Comparison of ENCODE assay signal across 10 mouse cellular contexts in genomic region chr8:87796234-87796633, GRCm38 (mm10).
DNase-seq lines count a peak whose midpoint lies in the region; ATAC-seq and TF ChIP-seq lines count a peak whose summit lies in the region.
"Had no signal": no experiment of that assay in that cellular context is flagged by ENCODE, and none has a peak within 500 bp of the region (broad histone marks: within the 10 kb centered on the region; RNA-seq: fewer than 3 reads in every experiment).

No protein-coding gene starts in this region.

- no peak for TF ChIP-seq POLR2A in CH12.LX (IDR thresholded peaks at IDR 0.05; ENCODE audit: low read depth, low read length)
- no peak for TF ChIP-seq POLR2A in cortical plate, adult 2 months (IDR thresholded peaks at IDR 0.05; ENCODE audit: extremely low read depth, insufficient read depth, low read length)

- DNase-seq in adrenal gland, adult (ENCODE audit: inconsistent age in 2 of 2, low spot score in 1 of 2), result peak; percentile 34 to 71
- no peak for DNase-seq in adrenal gland, postnatal 4 days (ENCODE audit: low spot score in 2 of 2)
- DNase-seq in kidney, postnatal 0 days (ENCODE audit: low spot score), result peak; percentile 51
- DNase-seq in CH12.LX (ENCODE audit: extremely low read depth), result no peak
- no peak for DNase-seq in right cerebral cortex, postnatal 10 days (ENCODE audit: low spot score in 2 of 2)

- no peak overlapping the region for H3K4me3 ChIP-seq in kidney, postnatal 0 days (replicated peaks; ENCODE audit: low read depth, low read length)
- no peak overlapping the region for H3K4me3 ChIP-seq in kidney, embryonic 15.5 days (replicated peaks)
- no peak overlapping the region for H3K4me3 ChIP-seq in CH12.LX (replicated peaks in 1 of 3; ENCODE audit: low read depth in 2 of 3, low read length in 2 of 3, poor library complexity in 1 of 3)
- no peak overlapping the region for H3K4me3 ChIP-seq in cortical plate, adult 2 months (ENCODE audit: insufficient read depth, low read length)
- no peak overlapping the region for H3K4me3 ChIP-seq in heart, embryonic 11.5 days (ENCODE audit: low read depth, low read length)
- H3K4me3 ChIP-seq: limb, embryonic 15.5 days; neural tube, embryonic 13.5 days had no signal

- no peak for TF ChIP-seq EP300 in CH12.LX (IDR thresholded peaks at IDR 0.05; ENCODE audit: low read length)

- 64% methylated on average over 7 of the region's 7 CpGs for WGBS in kidney, postnatal 0 days
- WGBS in kidney, embryonic 15.5 days, result 67% methylated on average over 7 of the region's 7 CpGs
- WGBS in heart, embryonic 11.5 days (ENCODE audit: insufficient replicate concordance), result 61% methylated on average over 7 of the region's 7 CpGs

- H3K27me3 ChIP-seq in kidney, postnatal 0 days (ENCODE audit: insufficient read depth, low read length), result no peaks in the 10 kb centered on the region
- no peaks in the 10 kb centered on the region for H3K27me3 ChIP-seq in kidney, embryonic 15.5 days
- H3K27me3 ChIP-seq in CH12.LX (replicated peaks), result no peaks in the 10 kb centered on the region
- H3K27me3 ChIP-seq in heart, embryonic 11.5 days (ENCODE audit: control insufficient read depth, insufficient read depth, low read length), result no peaks in the 10 kb centered on the region
- H3K27me3 ChIP-seq: limb, embryonic 15.5 days; neural tube, embryonic 13.5 days had no signal

- in situ Hi-C loops in CH12.LX (cut with MboI; ENCODE audit: low pct_ligation_motif_present, low pct_unique_long_range_greater_than_20kb, low sequenced_read_pairs), result no loop called here

- dilution Hi-C loops in CH12.LX (cut with MboI; ENCODE audit: extremely low pct_ligation_motif_present, extremely low pct_unique_long_range_greater_than_20kb, low sequenced_read_pairs), result no loop called here

- no peak overlapping the region for H3K4me2 ChIP-seq in kidney, postnatal 0 days (ENCODE audit: low read length)
- H3K4me2 ChIP-seq in kidney, embryonic 15.5 days, result no peak overlapping the region
- no peak overlapping the region for H3K4me2 ChIP-seq in CH12.LX (ENCODE audit: insufficient read depth, low read depth, poor library complexity, severe bottlenecking)
- no peak overlapping the region for H3K4me2 ChIP-seq in heart, embryonic 11.5 days
- H3K4me2 ChIP-seq: limb, embryonic 15.5 days; neural tube, embryonic 13.5 days had no signal

- no peaks in the 10 kb centered on the region for H3K36me3 ChIP-seq in kidney, postnatal 0 days (ENCODE audit: insufficient read depth, low read length)
- no peaks in the 10 kb centered on the region for H3K36me3 ChIP-seq in kidney, embryonic 15.5 days
- no peaks in the 10 kb centered on the region for H3K36me3 ChIP-seq in CH12.LX (replicated peaks in 1 of 2; ENCODE audit: control insufficient read depth in 1 of 2, insufficient read depth in 1 of 2, low read length in 1 of 2)
- no peaks in the 10 kb centered on the region for H3K36me3 ChIP-seq in heart, embryonic 11.5 days (ENCODE audit: control insufficient read depth, insufficient read depth, low read length)
- H3K36me3 ChIP-seq: limb, embryonic 15.5 days; neural tube, embryonic 13.5 days had no signal

- H3K79me2 ChIP-seq in CH12.LX (replicated peaks; ENCODE audit: control insufficient read depth, extremely low read depth, insufficient read depth, poor library complexity, severe bottlenecking), result no peaks in the 10 kb centered on the region

- ATAC-seq in kidney, postnatal 0 days (replicated peaks; ENCODE audit: low FRiP score, low read depth), result no peak
- no peak for ATAC-seq in kidney, embryonic 15.5 days (replicated peaks; ENCODE audit: low FRiP score)
- ATAC-seq in heart, embryonic 11.5 days (replicated peaks; ENCODE audit: insufficient number of reproducible peaks, low FRiP score, low TSS enrichment), result no peak

- H3K9ac ChIP-seq in kidney, postnatal 0 days (ENCODE audit: low read depth, low read length), result no peak overlapping the region
- H3K9ac ChIP-seq in kidney, embryonic 15.5 days, result no peak overlapping the region
- H3K9ac ChIP-seq in CH12.LX (ENCODE audit: insufficient read depth, low read depth), result no peak overlapping the region
- no peak overlapping the region for H3K9ac ChIP-seq in heart, embryonic 11.5 days (ENCODE audit: low read depth, low read length)
- H3K9ac ChIP-seq: limb, embryonic 15.5 days; neural tube, embryonic 13.5 days had no signal

- peak; percentile 64 for TF ChIP-seq CTCF in kidney, postnatal 0 days (IDR thresholded peaks at IDR 0.05; ENCODE audit: low read depth)
- TF ChIP-seq CTCF in CH12.LX (conservative IDR thresholded peaks at IDR 0.05 in 1 of 2, IDR thresholded peaks at IDR 0.05 in 1 of 2; ENCODE audit: low read depth in 2 of 2, low read length in 2 of 2), result peak; percentile 26 to 74; a peak in 3 of 4 replicates
- peak; percentile 54 for TF ChIP-seq CTCF in cortical plate, adult 2 months (IDR thresholded peaks at IDR 0.05; ENCODE audit: extremely low read depth, insufficient read depth, low read length)

- H3K4me1 ChIP-seq in kidney, postnatal 0 days (replicated peaks; ENCODE audit: insufficient read depth, low read length), result no peaks in the 10 kb centered on the region
- H3K4me1 ChIP-seq in kidney, embryonic 15.5 days, result no peaks in the 10 kb centered on the region
- H3K4me1 ChIP-seq in CH12.LX (ENCODE audit: control insufficient read depth in 1 of 2, insufficient read depth in 2 of 2), result peaks cover 0 to 15% of the 10 kb centered on the region in 2 experiments; a peak in 2 of 4 replicates
- H3K4me1 ChIP-seq in cortical plate, adult 2 months (ENCODE audit: control insufficient read depth, insufficient read depth, low read length), result 0 out of 2 replicates have a peak, but pooled peaks cover 2% of the 10 kb centered on the region
- no peaks in the 10 kb centered on the region for H3K4me1 ChIP-seq in heart, embryonic 11.5 days (ENCODE audit: control insufficient read depth, insufficient read depth, low read length)

- TF ChIP-seq RAD21 in CH12.LX (IDR thresholded peaks at IDR 0.05; ENCODE audit: low read depth, low read length), result peak; percentile 62

- no peaks in the 10 kb centered on the region for H3K9me3 ChIP-seq in kidney, postnatal 0 days (replicated peaks; ENCODE audit: low read length)
- H3K9me3 ChIP-seq in kidney, embryonic 15.5 days (replicated peaks), result no peaks in the 10 kb centered on the region
- no peaks in the 10 kb centered on the region for H3K9me3 ChIP-seq in CH12.LX (replicated peaks; ENCODE audit: low read length)
- H3K9me3 ChIP-seq in heart, embryonic 11.5 days (replicated peaks; ENCODE audit: control insufficient read depth, low read length), result no peaks in the 10 kb centered on the region
- H3K9me3 ChIP-seq: limb, embryonic 15.5 days; neural tube, embryonic 13.5 days had no signal

- H3K27ac ChIP-seq in kidney, postnatal 0 days, result no peak overlapping the region
- no peak overlapping the region for H3K27ac ChIP-seq in kidney, embryonic 15.5 days
- no peak overlapping the region for H3K27ac ChIP-seq in CH12.LX (ENCODE audit: insufficient read depth, low read depth)
- H3K27ac ChIP-seq in cortical plate, adult 2 months (ENCODE audit: insufficient read depth, low read length), result no peak overlapping the region
- H3K27ac ChIP-seq in heart, embryonic 11.5 days (ENCODE audit: low read depth, low read length), result no peak overlapping the region
- H3K27ac ChIP-seq: limb, embryonic 15.5 days; neural tube, embryonic 13.5 days had no signal

TF ChIP-seq in CH12.LX, 34 proteins besides CTCF, POLR2A, EP300 and RAD21:
- no peak for TF ChIP-seq MYC (IDR thresholded peaks at IDR 0.05; ENCODE audit: low read depth, low read length)
- no peak for TF ChIP-seq KAT2A (IDR thresholded peaks at IDR 0.05; ENCODE audit: insufficient replicate concordance, low read length)
- no peak for TF ChIP-seq MAFK (IDR thresholded peaks at IDR 0.05; ENCODE audit: insufficient replicate concordance, low read length)
- no peak for TF ChIP-seq ETS1 (conservative IDR thresholded peaks at IDR 0.05; ENCODE audit: low read depth, low read length)
- 0 out of 2 replicates have a peak, but pooled peaks have one; percentile 6 for TF ChIP-seq ZC3H11A (IDR thresholded peaks at IDR 0.05; ENCODE audit: low read depth, low read length)
- TF ChIP-seq JUN (IDR thresholded peaks at IDR 0.05; ENCODE audit: insufficient read depth, low read depth, low read length), result no peak
- no peak for TF ChIP-seq TCF12 (IDR thresholded peaks at IDR 0.05; ENCODE audit: low read depth, low read length)
- TF ChIP-seq SMC3 (IDR thresholded peaks at IDR 0.05; ENCODE audit: low read depth, low read length), result peak; percentile 71
- TF ChIP-seq CHD1 (IDR thresholded peaks at IDR 0.05; ENCODE audit: low read depth, low read length), result no peak
- TF ChIP-seq ZKSCAN1 (IDR thresholded peaks at IDR 0.05; ENCODE audit: borderline replicate concordance, low read depth, low read length), result no peak

Comparison
In these comparisons a context has a peak if more than half of its experiments do, and no peak if none do; other contexts are left out.
1. DNase-seq: peak in adrenal gland, adult (2 of 2) and kidney, postnatal 0 days (single experiment); none in adrenal gland, postnatal 4 days (0 of 2), CH12.LX (single experiment) and right cerebral cortex, postnatal 10 days (0 of 2).
2. Peak in every context shown above with its lines, with median percentiles within 50 percentile points of each other: CTCF ChIP-seq.